Mouse (Mus musculus) monocyte, adult 2 months (primary cell): ENCODE measurements at regions not wholly inside any gene's neighbourhood (a gene's known extent, or its start where the extent isn't known, plus 50 kb on each side); places are given as distances from the start of the nearest gene placed in this dataset.

Experiments
- DNase-seq, 2 experiments: peaks; one replicate each; pipeline ENCODE4 v3.0.0; 2022; ENCODE audit warnings: low spot score in 2 of 2, low read depth in 1 of 2

GRCm38 (mm10) chr9:14207561-14207936 is 67.3 kb upstream of the Sesn3 start:
- DNase-seq, result no peak

GRCm38 (mm10) chr9:14213283-14213682 is 61.6 kb upstream of the Sesn3 start:
- no peak for DNase-seq

GRCm38 (mm10) chr9:14215171-14215782 is 59.6 kb upstream of the Sesn3 start:
- peak; percentile 5 to 33 for DNase-seq

GRCm38 (mm10) chr9:14215961-14216360 is 58.9 kb upstream of the Sesn3 start:
- no peak for DNase-seq

- no peak for DNase-seq
These were observed 51.9 kb upstream of the Sesn3 start for GRCm38 (mm10) chr9:14222936-14223335.
